Mouse (Mus musculus) megakaryocyte, adult 5-6 weeks (primary cell): ENCODE results near the gene Txnrd1. TPM values are rescaled to one million over a fixed set of nuclear protein-coding genes. Genes with fewer than 3 reads are reported as not detected.

Source experiments
- ATAC-seq: 2 replicates; pipeline ENCODE4 v1.8.0; 2016; ENCODE audit warnings: mild to moderate bottlenecking, inconsistent platforms; ENCODE audit not compliant: poor library complexity, severe bottlenecking
- total RNA-seq, 2 experiments: library from RNA; stranded (forward) in 1 of 2; stranded (reverse) in 1 of 2; fragments of 153-499, 151-499 nt in 1 of 2; fragments of 221-1000, 200-1000 nt in 1 of 2; gene quantifications; 2 replicates each; pipeline versions ENCODE4 v1.2.3 to v1.2.4; 2015 to 2017

Gene Txnrd1
- total RNA-seq (2015) (26.2 and 29.6 TPM in 2 replicates), total RNA-seq (2017) (59.5 and 73.9 TPM in 2 replicates)

DNA sequence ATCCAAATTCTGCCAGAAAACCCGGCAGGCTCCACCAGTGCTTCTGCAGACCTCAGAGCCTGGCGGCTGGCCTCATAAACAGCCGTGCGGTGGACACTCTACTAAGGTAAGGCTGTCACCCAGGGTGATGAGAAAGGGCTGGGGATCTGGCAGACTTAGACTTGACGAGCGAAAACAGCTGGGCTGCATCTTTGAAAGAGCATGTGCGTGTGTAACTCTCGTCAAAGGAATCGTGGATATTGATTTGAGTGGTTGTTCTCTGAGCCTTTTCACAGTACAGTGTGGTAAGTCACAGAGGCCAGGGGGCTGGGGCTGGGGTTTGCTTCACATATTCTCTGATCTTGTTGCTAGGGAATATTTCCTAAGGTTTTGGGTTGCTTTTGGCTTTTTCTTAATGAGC, at the start of gene Txnrd1:
Gene Txnrd1, plus strand, starts transcription at position 26 of the 400 bp plus-strand sequence.
- no peak for ATAC-seq

DNA sequence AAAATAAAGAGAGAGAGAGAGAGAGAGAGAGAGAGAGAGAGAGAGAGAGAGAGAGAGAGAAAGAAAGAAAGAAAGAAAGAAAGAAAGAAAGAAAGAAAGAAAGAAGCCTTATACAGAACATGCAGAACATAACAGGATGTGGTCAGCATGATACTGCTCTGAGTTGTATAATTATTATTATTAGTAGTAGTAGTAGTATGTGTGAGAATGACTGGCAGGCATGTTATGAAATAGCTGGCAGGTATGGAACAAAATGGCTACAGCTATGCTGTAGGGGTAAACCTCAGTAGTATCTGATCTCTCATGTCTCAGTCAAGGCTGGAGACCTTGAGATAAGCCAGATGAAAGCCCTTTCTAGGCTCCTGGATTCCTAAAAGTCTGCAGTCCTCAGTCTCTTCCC, 44.6 kb upstream of the Txnrd1 start:
- no peak for ATAC-seq

DNA sequence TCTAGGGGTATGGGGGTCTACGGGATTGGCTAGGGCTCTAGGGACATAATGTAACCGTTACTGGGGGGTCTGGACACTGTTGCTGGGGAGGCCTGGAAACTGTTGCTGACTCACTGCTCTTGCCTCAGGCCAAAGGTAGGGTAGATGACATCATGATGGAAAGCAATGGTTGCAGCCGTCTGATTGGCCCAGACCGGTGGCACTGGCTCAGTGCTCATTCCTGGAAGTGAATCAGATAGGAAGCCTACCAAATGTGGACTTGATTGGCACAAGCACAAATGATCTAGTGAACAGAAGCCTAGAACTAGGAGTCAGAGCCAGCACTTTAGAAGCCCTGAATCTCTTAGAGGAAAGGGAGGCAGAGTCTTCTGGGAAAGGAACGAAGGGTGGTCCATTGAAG, 43.2 kb upstream of the Txnrd1 start:
- ATAC-seq: no peak

DNA sequence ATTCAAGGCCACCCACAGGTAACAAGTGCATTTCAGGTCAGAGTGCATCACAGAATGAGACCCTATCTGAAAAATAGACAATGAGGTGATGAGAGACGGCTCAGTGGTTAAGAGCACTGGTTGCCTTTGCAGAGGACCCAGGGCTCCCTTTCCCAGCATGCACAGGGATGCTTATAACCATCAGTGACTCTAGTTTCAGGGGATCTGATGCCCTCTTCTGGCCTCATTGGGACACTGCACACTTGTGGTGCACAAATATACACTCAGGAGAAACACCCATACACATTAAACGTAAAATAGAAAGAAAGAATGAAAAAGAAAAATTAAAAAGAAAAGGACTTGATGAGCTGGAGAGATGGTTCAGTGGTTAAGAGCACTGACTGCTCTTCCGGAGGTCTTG, 42.0 kb upstream of the Txnrd1 start:
- no peak for ATAC-seq

DNA sequence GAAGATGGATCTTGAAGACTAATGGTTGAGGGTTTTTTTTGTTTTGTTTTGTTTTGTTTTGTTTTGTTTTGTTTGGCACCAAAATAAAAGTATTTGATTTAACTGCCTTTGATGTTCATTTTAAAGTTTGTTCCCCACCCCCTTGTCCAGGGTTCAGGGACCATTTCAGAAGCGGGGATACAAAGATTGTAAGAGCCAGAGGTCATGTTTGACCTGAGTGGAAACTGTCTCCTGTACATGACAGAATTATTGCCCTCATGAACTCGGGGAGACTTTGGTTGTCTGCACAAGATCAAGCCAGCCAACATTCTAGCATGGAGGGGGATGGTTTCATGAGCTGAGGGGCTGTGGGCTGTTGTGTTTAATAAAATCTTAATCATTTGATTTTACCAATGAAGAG, 41.4 kb upstream of the Txnrd1 start:
- no peak for ATAC-seq

DNA sequence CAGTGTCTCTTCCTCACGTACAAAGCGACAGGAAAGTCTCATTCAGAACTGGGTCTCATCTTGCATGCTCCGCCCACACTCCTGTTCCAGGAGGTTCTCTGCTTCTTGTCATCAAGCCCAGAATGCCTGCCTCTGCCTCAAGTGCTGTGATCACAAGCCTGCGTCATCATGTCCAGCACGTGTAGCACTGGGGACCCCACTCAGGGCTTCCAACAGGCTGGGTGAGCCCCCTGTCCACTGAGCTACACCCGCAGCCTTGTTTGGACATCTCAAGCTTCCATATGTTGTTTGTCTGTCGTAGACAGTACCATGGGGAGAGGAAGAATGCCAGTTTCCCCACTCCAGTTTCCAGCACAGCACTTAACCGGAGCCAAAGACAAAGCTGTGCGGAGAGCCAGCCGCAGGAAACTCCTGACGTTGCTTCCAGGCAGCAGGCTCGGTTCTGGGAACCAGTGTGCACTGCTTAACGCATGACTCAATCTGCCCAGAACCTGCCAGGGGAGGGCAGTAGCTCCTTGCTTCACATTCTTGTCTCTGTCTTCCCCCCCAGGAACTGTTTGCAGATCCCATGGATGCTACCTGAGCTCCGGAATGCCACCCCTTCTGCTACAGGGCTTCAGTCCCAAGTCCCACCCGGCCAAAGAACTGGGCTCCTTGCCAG, 38.5 kb upstream of the Txnrd1 start:
- ATAC-seq: peak; percentile 62

DNA sequence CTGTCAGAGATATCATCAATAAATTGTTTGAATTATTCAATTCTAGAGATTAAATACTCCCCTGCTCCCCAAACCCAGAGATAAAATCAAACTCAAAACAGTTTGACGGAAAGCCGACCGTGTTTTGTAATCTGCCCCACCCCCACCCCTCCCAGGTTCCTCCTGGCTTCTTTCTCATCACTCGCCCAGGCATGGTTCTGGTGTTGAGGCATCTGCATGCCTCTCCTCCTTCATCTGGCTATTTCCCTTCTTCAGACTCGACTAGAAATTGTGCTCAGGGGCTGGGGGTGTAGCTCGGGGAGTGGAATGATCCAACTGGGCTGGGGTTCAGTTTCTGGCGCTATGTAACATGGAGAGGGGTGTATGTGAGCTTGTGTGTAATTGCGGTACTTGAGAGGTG, 38.0 kb upstream of the Txnrd1 start:
- ATAC-seq: peak; percentile 33; the same call in 1 of the 2 replicates

DNA sequence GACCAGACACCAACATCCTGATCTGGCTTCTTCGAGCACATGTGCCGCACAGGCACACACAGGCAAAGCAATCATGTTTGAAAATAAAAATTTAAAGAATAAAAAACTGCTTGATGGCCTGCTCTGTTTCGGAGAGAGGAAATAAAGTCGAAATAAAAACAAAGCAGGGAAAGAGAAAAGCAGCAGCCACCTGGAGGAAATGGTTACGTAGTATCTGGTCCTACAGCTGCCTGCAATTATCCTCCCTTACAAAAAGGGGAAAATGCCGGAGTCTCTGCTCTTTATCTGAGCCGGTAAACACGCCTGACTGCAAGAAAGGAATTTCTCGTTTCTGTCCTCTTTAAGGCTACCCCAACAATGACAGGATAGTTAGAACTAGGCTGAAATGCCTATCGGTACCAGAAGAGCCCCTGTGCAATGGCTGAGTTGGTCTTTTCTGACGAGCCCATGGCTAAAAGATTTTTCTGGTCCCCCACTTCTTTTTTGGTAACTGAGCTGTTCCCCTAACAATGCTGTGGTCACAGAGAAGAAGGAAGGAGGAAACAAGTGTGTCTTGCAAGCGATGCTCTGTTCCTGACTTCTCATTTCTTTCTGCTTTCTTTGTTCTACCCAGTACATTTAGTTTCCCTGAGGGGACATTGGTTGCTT, 37.2 kb upstream of the Txnrd1 start:
- ATAC-seq: peak; percentile 67

DNA sequence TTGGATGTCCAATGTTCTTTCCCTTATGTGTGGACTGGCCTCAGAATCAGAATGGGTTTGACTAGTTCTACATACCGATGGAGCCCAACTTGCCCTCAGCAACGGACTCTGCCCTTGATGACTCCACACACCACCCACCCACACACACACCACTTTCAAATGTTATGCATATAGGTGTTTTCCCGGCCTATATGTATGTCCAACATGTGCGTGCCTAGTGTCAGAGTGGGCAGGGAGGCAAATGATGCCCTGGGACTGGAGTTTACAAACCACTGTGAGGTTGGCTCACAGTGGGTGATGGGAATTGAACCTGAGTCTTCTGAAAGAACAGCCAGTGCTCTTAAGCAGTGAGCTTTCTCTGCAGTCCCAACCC, 36.6 kb upstream of the Txnrd1 start:
- peak; percentile 24 for ATAC-seq

DNA sequence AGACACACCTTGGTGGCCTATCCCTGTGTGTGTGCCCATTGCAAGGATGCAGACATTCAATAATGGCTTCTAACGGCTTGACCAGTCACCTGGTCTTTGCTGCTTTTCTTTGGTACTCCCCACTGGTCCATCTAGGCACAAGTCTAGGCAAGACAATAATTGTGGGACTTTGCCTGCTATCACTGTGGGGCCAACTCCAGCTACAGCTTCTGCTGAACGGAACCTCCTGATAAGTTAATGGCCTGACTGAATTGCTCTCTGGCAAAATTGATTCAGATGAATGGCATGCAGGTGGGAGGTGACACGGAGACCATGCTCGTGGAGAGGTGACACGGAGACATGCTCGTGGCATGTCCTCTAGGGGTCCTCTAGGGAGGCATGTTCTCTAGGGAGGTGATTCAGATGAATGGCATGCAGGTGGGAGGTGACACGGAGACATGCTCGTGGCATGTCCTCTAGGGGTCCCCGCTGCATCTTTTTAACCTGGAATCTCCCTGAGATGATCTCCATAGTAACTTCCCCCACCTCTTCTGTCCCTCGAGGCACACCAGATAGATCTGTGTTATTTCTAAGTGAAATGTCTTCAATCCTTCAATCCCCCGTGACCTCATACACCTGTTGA, 35.3 kb upstream of the Txnrd1 start:
- no peak for ATAC-seq

DNA sequence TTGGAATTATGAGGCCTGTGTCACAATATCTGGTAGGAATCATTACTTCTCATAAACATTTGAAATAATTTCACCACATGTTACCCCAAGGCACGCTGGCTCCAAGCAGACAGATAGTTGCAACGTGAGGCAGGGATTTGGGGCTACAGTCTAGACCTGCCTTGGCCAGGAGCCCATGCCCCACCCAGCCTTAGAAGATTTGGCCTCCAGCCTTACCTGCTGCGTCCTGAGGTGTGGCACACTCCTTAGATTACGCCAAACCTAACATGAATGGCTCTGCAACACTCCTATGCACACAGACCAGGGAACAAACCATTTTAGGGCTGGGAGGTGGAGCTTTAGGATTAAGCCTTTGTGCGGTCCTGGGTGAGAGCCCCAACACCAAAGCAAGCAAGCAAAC, 33.7 kb upstream of the Txnrd1 start:
- ATAC-seq: no peak

DNA sequence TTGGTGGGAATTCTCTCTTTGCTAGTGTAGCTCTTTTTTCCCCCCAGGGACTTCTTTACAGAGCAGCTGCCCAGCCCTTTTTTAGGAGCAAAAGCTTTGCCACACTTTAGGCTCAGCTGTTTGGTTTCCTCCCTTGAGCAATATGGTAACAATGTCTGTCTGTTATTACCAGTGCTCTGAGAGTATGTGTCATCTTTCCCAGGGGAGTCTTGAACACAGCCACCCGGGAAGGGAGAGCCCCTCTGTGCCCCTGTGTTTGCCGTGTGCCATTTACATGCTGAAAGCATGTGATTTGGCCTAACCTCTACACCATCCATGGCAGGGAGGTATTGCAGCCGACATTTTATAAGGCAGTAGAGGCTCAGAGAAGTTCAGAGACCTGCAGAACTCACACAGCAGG, 29.4 kb upstream of the Txnrd1 start:
- ATAC-seq: no peak

DNA sequence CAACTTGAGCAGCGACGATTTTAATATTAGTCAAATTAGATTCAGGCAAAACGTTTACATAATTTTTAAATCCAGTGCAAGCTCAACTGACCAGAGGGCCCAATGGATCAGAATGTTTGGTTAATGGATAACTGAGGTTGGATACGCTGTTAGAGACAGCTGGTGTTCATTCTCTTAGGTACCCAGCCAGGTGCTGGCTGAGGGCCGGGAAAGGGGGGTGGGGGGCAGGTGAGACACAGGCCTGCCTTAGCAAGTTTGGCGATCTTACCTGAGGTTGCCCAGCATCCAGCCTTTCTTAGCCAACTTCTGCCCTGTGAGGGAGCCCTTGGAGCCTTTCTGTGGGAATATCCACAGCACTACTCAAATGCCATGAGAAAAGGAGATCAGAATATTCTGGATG, 28.6 kb upstream of the Txnrd1 start:
- no peak for ATAC-seq

DNA sequence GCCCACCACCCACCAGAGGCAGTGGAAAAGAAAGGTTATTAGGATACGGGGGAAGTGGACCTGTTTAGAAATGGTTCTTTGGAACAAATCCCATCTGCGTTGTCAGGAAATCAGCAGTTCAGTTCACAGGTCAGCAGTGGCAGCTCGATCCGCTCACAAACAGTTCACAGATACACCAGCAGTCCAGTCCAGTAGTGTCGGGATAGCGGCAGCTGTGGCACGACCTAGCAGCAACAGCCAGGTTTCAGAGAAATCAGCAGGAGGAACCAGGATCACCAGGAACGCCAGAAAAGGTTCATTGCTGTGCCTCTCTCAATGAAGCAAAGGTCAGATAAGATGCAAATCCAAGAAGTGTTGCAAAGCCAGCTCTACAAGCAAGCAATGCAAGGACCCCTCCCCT, 27.3 kb upstream of the Txnrd1 start:
- ATAC-seq: no peak

DNA sequence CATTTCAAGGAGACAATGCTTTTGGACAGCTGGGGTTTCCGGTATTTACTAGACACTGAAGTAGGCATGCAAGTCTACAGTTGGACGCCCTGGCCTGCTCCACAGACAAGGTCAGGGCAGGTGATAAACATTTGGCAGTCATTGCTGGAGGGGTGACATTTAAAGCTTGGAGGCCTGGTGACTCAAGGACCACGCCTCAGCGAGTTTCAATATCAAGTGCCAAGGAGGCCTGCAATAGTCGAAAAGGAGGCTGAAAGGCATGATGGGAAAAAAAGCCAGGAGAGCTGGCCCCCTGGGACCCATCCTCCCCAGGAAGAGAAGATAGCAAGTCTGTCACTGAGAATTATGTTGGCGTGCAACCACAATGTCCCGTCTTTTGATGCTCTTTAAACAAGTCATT, 26.5 kb upstream of the Txnrd1 start:
- ATAC-seq: no peak

DNA sequence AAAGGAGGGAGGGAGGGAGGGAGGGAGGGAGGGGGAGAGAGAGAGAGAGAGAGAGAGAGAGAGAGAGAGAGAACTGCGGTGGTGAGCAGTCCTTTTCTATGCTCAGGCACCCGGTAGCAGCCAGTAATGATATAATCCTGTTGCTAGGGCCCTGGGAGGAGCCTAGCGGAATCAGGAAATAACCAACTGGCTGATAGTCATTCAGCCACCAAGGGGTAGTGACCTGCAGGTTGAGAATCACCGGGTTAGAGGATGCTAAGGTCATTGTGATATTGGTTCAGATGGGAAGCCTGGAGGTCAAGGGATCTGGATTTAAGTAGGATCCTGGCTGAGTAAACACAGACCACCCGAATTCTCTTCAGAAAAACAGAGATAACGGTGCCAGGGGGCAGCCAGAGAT, 25.6 kb upstream of the Txnrd1 start:
- 0 out of 2 replicates have a peak, but pooled peaks have one; percentile 20 for ATAC-seq

DNA sequence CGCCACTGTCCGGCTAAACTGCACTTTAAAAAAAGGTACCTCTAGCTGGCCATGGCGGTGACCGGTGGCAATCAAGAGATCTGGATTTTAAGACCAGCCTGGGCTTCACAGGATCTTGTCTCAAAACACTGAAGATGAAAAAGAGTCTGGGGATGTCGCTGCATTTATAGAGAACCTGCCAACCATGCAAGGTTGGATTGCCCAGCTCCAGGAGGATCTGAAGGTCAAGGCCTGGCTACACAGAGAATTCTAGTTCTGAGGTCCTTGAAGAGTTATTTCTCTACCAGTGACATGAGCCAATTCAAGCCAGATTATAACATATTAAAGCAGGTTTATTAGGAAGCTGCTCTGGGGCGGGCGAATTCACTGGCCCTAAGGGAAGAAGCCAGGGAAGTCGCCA, 24.9 kb upstream of the Txnrd1 start:
- no peak for ATAC-seq

DNA sequence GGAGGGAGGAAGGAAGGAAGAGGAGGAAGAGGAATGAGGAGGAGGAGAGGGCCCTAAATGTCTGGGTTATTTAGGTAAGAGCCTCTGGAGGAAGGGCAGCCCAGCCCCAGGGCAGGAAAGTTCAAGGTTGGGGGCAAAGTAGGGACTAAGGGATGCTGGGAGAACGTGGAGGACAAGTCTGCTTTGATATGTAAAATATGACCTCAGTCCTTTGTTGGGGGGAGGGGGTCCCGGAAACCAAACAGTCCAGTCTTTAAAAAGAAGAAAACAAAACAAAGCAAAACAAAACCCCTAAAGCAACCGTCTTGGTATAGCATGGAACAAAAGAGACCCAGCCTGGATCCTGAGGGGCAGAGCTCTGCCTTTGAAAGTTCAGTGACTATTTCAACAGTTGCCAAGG, 24.4 kb upstream of the Txnrd1 start:
- no peak for ATAC-seq

DNA sequence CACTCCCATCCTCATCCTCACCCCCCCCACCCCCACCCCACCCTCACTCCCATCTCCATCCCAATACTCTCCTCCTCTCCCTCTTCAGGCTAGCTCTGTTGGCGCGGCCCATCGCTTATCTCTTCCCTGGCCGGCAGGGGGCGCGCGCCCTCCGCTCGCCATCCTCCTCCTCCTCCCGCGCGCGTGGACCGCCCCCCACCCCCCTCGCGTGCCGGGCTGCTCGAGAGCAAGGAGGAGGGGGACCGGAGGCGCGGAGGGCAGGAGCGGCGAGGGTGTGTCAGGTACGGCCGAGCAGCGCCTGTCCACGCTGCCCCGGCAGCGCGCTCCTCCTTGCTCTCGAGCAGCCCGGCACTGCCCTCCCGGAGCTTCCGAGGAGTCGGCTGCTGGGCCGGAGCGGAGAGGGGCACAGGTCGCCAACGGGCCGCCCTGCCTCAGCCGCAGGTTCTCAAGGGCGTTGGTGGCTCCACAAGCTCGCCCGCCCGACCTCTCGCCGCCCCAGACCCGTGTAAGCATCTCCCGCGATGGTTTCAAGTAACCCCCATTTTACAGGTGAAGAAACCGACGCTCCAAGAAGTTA, 21.8 kb upstream of the Txnrd1 start:
- ATAC-seq: peak; percentile 87

DNA sequence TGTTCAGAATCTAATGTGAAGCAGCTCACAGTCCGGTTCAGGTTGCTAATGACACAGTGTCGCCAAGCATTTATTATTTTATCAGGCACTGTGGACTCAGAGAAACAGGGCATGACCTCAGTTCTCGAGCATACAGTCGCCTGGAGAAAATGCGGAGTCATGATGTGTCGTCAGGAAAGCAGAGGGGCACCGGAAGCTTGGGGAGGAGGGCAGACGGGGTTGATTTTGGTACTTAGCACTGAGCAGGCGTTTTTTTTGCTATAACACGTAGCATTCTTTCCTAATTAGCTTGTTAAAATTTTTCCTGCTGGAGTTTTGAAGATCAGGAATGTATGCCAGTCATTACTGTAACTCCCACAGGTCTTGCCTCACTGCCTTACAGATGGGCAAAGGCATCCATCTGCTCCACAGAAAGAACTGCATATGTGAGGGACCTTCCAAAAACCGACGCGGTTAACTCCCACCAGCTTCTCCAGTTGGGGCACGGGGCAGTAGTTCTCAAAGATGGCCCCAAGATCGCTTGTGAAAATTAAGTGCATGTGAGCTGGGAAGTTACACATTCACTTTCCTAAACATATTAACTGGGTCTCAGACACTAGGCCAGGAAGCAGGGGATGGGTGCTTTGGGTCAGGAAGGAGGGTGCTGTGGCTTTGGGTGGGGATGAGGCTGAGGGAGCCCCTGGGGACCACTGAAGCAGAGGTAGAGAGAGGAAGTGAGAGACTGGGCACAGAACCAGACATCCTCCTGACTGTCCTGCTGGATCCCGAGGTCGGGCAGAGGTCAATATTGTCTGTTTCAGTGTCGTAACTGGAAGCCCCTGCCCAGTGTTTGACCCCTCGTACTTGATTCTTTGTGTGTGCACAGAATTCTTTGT, 19.4 kb upstream of the Txnrd1 start:
- peak; percentile 82 for ATAC-seq

DNA sequence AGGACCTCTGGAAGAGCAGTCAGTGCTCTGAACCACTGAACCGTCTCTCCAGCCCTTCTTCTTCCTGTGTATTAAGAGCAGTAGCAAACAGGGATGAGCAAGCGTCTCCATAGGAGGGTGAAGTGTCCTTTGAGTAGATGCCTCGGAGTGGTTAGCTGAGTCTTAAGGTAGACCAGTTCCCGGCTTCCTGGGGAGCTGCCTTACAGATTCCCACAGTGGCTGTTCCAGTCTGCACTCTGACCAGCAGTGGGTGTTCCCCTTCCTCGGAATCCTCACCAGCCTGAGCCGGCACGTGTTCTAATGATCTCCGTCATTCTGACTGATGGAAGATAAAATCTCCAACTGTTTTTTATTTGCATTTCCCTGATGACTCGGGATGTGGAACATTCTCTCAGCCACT, 17.3 kb upstream of the Txnrd1 start:
- ATAC-seq: no peak
